Mouse (Mus musculus) heart, postnatal 14 days (tissue): ENCODE data around the gene Pnpla1. TPM values are rescaled to one million over a fixed set of nuclear protein-coding genes. Genes with fewer than 3 reads are reported as not detected.

Experiments
- total RNA-seq, 2 experiments: library from RNA; stranded (reverse); gene quantifications; 2 replicates each; pipeline ENCODE4 v1.2.3; 2021

Pnpla1 gene
- total RNA-seq, 2 experiments from 2014 or later, result not detected

Other genes with a start within 250 kb of the Pnpla1 start
- 10 to 100 TPM; 34.9 to 35.2 TPM for gene Srpk1, start 235.7 kb upstream of the Pnpla1 start, total RNA-seq
- gene Slc26a8, start 168.2 kb upstream of the Pnpla1 start, total RNA-seq, result under 1 TPM; 0.59 to 0.62 TPM
- gene Mapk14, start 167.1 kb upstream of the Pnpla1 start, total RNA-seq, result 10 to 100 TPM; 51.2 to 51.4 TPM
- 1 to 10 TPM in 1 of 2 experiments, under 1 TPM in 1; 0.98 to 1.4 TPM for gene AC170998.1, start 132.3 kb upstream of the Pnpla1 start, total RNA-seq
- gene Mapk13, start 89.1 kb upstream of the Pnpla1 start, total RNA-seq, result under 1 TPM; 0.17 to 0.33 TPM
- gene Brpf3, start 57.3 kb upstream of the Pnpla1 start, total RNA-seq, result 10 to 100 TPM; 17.2 to 18.5 TPM
- under 1 TPM; 0.07 TPM for gene 4930539E08Rik, start 56.9 kb downstream of the Pnpla1 start, total RNA-seq
- gene Pxt1, start 85.4 kb downstream of the Pnpla1 start, total RNA-seq, result under 1 TPM; 0.36 to 0.44 TPM
- gene Kctd20, start 93.5 kb downstream of the Pnpla1 start, total RNA-seq, result 10 to 100 TPM; 59.5 to 62.6 TPM
- 10 to 100 TPM; 47.6 to 48.8 TPM for gene Stk38, start 149.6 kb downstream of the Pnpla1 start, total RNA-seq
- 100 to 1,000 TPM in 1 of 2 experiments, 10 to 100 TPM in 1; 99.7 to 120 TPM for gene Srsf3, start 174.2 kb downstream of the Pnpla1 start, total RNA-seq
- 100 to 1,000 TPM; 105 to 121 TPM for gene Cdkn1a, start 232.6 kb downstream of the Pnpla1 start, total RNA-seq